Mouse (Mus musculus) embryo, embryonic 11 days (tissue): ENCODE measurements around the gene Rnf19b.

ENCODE experiments used
- DNase-seq: peaks from one replicate; pipeline ENCODE4 v3.0.0-alpha.2; 2015

The Rnf19b gene

GRCm38 (mm10) chr4:129120520-129121445 is 62.7 kb downstream of the Rnf19b start:
- DNase-seq, result peak; percentile 84

GRCm38 (mm10) chr4:129121569-129122086 is 63.6 kb downstream of the Rnf19b start, which contains the start of gene Hpca:
Gene Hpca (minus strand): TSS chr4:129122036.
- no peak for DNase-seq

DNA sequence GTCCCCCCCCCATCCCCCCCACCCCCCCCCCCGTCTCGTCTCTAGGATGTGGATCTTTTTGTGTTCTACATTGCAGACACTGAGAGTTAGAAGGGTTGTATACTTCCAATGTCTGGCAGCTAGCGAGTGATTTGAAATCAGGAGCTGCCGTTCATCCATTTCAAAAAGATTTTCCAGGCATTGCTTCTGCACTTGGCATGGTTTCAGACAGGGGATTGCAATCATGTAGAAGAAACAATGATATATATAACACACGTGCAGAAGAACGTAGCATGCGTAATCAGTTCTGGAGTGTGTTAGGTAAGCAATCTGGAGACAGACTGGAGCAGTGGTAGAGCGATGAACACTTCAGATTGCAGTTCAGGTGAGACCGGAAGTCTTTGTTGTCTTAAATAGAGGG is 64.0 kb downstream of the Rnf19b start:
- DNase-seq, result no peak

DNA sequence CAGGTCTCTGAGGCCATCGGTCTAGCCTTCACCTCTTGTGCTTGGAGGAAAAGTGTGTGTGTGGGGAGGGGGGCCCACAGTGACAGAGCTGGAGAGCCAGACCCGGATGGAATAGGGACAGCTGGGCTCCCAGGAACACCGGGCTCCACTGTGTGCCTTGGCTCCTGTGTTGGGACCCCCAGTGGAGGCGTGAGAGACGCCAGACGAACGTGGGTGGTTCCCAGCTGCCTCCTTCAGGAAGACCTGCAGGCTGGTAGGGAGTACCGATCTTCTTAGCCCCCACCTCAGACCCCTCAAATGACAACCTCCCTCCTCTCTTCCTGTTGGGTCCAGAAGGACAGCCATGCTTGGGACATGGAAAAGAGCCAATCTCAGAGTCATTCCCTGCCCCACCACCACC is 64.6 kb downstream of the Rnf19b start:
- no peak for DNase-seq

- DNase-seq, result peak; percentile 35
These were observed 66.6 kb downstream of the Rnf19b start for GRCm38 (mm10) chr4:129124652-129125146.

DNA sequence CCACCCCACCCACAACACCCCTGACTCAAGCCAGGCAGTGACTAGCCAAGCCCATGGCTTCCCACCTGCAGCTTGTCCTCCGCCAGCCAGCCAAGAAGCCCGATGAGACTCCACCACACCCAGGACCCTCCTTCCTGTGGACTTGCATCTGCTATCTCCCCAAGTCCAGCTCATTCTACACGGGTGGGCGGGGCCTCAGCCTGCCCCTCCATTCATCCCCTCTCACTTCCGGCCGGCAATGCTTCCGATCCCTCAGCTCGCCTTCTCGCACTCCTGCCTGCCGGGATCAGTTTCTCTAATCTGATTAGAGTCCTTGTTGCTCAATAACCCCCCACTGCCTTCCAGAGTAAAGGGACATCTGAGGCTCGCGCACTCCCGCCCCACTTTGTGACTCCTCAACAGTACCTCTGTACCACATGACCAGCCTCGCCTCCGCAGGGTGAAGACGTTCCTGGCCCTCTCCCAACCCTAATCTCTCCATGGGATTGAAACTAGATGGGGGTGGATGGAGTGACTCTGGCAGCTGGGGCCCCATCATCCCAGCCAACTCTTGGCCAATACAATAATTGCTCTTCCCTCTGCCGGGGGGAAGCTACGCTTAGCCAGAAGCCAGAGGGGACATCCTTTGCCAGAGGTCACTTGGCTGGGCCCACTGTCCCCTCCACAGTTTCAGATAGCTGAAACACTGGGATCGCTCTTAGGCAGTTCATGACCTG is 67.8 kb downstream of the Rnf19b start:
- DNase-seq, result peak; percentile 52

- DNase-seq, result no peak
These were observed 70.7 kb downstream of the Rnf19b start for GRCm38 (mm10) chr4:129128582-129129338.

DNA sequence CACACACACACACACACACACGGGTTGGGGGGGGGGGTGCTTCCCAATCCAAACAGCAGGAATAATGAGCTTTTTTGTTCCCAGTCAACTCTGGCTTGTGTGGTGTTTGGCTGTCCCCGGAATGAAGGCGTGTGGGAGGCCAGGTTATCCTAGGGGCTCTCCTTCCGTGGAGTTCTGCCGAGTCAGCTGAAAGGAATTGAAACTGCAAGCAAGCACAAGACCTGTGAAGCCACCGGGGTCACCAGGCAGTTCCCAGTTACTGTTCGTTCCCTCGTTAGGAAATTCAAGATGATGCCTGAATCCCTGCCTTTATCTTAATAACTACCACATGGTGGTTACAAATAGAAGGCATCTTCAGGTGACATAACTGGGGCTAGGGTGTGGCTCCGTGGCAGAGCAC is 71.3 kb downstream of the Rnf19b start:
- no peak for DNase-seq

DNA sequence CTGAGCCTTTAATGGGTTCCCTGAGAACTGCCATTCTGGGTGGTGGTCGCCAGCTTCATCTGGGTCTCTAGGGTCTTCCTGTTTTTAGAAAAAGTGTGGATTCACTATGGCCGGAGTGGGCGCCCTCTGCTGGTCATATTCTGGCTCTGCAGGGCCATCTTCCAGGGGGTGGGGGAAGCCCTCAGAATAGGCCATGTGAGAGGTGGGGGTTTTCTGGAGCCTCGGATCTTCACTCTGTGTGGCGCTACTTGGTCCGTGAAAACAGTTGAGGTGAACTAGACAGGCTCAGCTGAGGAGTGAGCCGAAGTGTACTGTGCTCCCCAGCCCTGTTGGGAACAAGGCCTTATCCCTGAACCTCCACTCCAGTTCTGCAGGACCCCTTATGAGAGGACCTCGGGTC is 72.1 kb downstream of the Rnf19b start:
- peak; percentile 75 for DNase-seq

- peak; percentile 79 for DNase-seq
These were observed 72.8 kb downstream of the Rnf19b start for GRCm38 (mm10) chr4:129130755-129131303.

DNA sequence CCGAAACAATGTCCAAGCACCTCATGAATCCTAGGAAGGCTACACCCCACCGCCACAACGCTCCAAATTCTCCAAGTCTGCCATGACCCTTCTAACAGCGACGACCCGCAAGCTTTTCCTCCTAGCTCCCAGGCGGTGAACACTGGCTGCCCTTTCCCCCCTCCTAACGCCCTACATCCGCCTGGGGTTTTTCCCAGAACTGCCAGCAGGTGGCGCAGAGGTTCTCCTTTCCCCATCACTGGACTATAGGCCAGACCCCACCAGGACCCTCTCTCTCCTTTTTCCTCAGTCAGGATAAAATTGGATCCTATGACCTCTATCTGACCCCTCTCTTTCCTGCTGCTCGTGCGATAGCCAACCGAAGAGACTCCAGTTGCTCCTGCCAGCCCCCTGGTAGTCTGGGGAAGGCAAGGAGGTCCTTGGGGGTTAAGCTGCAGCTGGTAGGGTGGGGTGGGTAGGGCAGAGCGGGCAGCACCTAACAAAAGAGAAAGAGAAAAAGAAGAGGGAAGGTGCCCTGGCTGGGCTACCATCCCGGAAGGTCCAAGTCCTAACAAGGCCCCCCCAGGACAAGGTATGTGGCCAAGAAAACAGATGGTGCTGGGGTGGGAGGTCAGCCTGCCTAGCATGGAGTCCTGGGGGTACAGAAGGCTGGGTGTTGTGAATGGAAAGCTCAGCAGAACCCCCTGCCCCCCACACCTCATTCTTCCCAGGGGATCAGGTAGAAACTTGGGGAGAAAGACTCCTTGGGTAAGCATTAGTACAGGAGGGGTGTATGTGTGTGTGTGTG is 76.9 kb downstream of the Rnf19b start:
- peak; percentile 91 for DNase-seq
